Mouse (Mus musculus): Measurements from ENCODE around the gene Olfr765. TPM values are rescaled to one million over a fixed set of nuclear protein-coding genes. Genes with fewer than 3 reads are reported as not detected.
"Not testable (repeated sequence)": the region's sequence is repeated elsewhere in the genome, so short reads cannot be mapped to it uniquely, and the experiment has no call there.

Olfr765 gene
- polyA plus RNA-seq (2015; fragmentation: Nextera tagmentation; extraction: Ambion mirVana) = not detected in 2 replicates

- not testable (repeated sequence) for ATAC-seq (ENCODE audit: borderline replicate concordance, extremely low read depth, low FRiP score, low TSS enrichment); H3K36me3 ChIP-seq; H3K9me3 ChIP-seq; H3K4me2 ChIP-seq; H3K4me3 ChIP-seq; H3K27ac ChIP-seq; H3K4me1 ChIP-seq; H3K27me3 ChIP-seq; H3K9ac ChIP-seq
These were observed at the start of gene Olfr765 for GRCm38 (mm10) chr10:129049898-129050297. Olfr765 (minus strand) TSS chr10:129049998.

- H3K4me3 ChIP-seq = no peak within 1 kb of the TSS
- no peak within 1 kb of the TSS for H3K9ac ChIP-seq
- H3K27ac ChIP-seq = no peak within 1 kb of the TSS
- H3K4me1 ChIP-seq = no peaks in the 10 kb centered on the region
- H3K36me3 ChIP-seq = no peaks in the 10 kb centered on the region
- no peaks in the 10 kb centered on the region for H3K9me3 ChIP-seq
- H3K27me3 ChIP-seq = no peaks in the 10 kb centered on the region
- WGBS = 73% methylated on average over 1 of the region's 1 CpGs
- no peak for ATAC-seq (ENCODE audit: borderline replicate concordance, extremely low read depth, low FRiP score, low TSS enrichment)
- H3K4me2 ChIP-seq = no peak within 1 kb of the TSS
These were observed 49.5 kb upstream of the Olfr765 start, which contains the start of gene Olfr768 for GRCm38 (mm10) chr10:129099275-129099674. Olfr768 (minus strand) TSS chr10:129099375.

GRCm38 (mm10) chr10:129082810-129083209 lies 33.0 kb upstream of the Olfr765 start, which contains the start of gene Olfr767:
Olfr767 (minus strand) TSS chr10:129082910.
- not testable (repeated sequence) for H3K9ac ChIP-seq; H3K36me3 ChIP-seq; H3K4me3 ChIP-seq; H3K27me3 ChIP-seq; H3K4me2 ChIP-seq; ATAC-seq (ENCODE audit: borderline replicate concordance, extremely low read depth, low FRiP score, low TSS enrichment); H3K27ac ChIP-seq; H3K9me3 ChIP-seq; H3K4me1 ChIP-seq

- no peaks in the 10 kb centered on the region for H3K27me3 ChIP-seq
- H3K27ac ChIP-seq = no peak within 1 kb of the TSS
- no peak within 1 kb of the TSS for H3K9ac ChIP-seq
- WGBS = 75% methylated on average over 2 of the region's 2 CpGs
- no peaks in the 10 kb centered on the region for H3K4me1 ChIP-seq
- no peaks in the 10 kb centered on the region for H3K36me3 ChIP-seq
- no peaks in the 10 kb centered on the region for H3K9me3 ChIP-seq
- ATAC-seq (ENCODE audit: borderline replicate concordance, extremely low read depth, low FRiP score, low TSS enrichment) = no peak
- H3K4me2 ChIP-seq = no peak within 1 kb of the TSS
- H3K4me3 ChIP-seq = no peak within 1 kb of the TSS
These were observed 19.1 kb upstream of the Olfr765 start, which contains the start of gene Olfr766-ps1 for GRCm38 (mm10) chr10:129068877-129069276. Olfr766-ps1 (minus strand) TSS chr10:129068977.

- H3K4me1 ChIP-seq = no peaks in the 10 kb centered on the region
- H3K9ac ChIP-seq = no peak within 1 kb of the TSS
- 72% methylated on average over 3 of the region's 3 CpGs for WGBS
These were observed 10.0 kb downstream of the Olfr765 start, which contains the start of gene Olfr764-ps1 for GRCm38 (mm10) chr10:129039796-129040195. Olfr764-ps1 (minus strand) TSS chr10:129039896.

GRCm38 (mm10) chr10:129028343-129028742 lies 21.5 kb downstream of the Olfr765 start:
- no peaks in the 10 kb centered on the region for H3K27me3 ChIP-seq
- H3K4me1 ChIP-seq = no peaks in the 10 kb centered on the region
- H3K4me3 ChIP-seq = no peak overlapping the region
- H3K9me3 ChIP-seq = no peaks in the 10 kb centered on the region
- H3K27ac ChIP-seq = no peak overlapping the region
- no peak overlapping the region for H3K4me2 ChIP-seq
- H3K9ac ChIP-seq = no peak overlapping the region
- ATAC-seq (ENCODE audit: borderline replicate concordance, extremely low read depth, low FRiP score, low TSS enrichment) = no peak
- 76% methylated on average over 2 of the region's 2 CpGs for WGBS
- H3K36me3 ChIP-seq = no peaks in the 10 kb centered on the region

More at GRCm38 (mm10) chr10:129039796-129040195, 10.0 kb downstream of the Olfr765 start, which contains the start of gene Olfr764-ps1:
- H3K4me2 ChIP-seq = no peak within 1 kb of the TSS
- ATAC-seq (ENCODE audit: borderline replicate concordance, extremely low read depth, low FRiP score, low TSS enrichment) = no peak
- no peak within 1 kb of the TSS for H3K4me3 ChIP-seq
- no peak within 1 kb of the TSS for H3K27ac ChIP-seq
- no peaks in the 10 kb centered on the region for H3K36me3 ChIP-seq
- no peaks in the 10 kb centered on the region for H3K27me3 ChIP-seq
- no peaks in the 10 kb centered on the region for H3K9me3 ChIP-seq

GRCm38 (mm10) chr10:129026018-129026662 lies 23.7 kb downstream of the Olfr765 start:
- no peak overlapping the region for H3K9ac ChIP-seq
- H3K4me3 ChIP-seq = no peak overlapping the region
- H3K27me3 ChIP-seq = no peaks in the 10 kb centered on the region
- WGBS = 49% methylated on average over 3 of the region's 3 CpGs
- H3K4me2 ChIP-seq = no peak overlapping the region
- no peak overlapping the region for H3K27ac ChIP-seq
- H3K9me3 ChIP-seq = no peaks in the 10 kb centered on the region
- no peak for ATAC-seq (ENCODE audit: borderline replicate concordance, extremely low read depth, low FRiP score, low TSS enrichment)
- no peaks in the 10 kb centered on the region for H3K4me1 ChIP-seq
- H3K36me3 ChIP-seq = no peaks in the 10 kb centered on the region

- Histone ChIP-seq H3K4me2 (no peak overlapping the region), H3K4me1 (no peaks in the 10 kb centered on the region), H3K9me3 (no peaks in the 10 kb centered on the region), H3K9ac (no peak overlapping the region), H3K27me3 (no peaks in the 10 kb centered on the region), H3K4me3 (no peak overlapping the region), H3K27ac (no peak overlapping the region), H3K36me3 (no peaks in the 10 kb centered on the region)
- ATAC-seq (ENCODE audit: borderline replicate concordance, extremely low read depth, low FRiP score, low TSS enrichment) = no peak
These were observed 26.5 kb downstream of the Olfr765 start for GRCm38 (mm10) chr10:129023319-129023718.

GRCm38 (mm10) chr10:129014477-129014876 lies 35.3 kb downstream of the Olfr765 start:
- Histone ChIP-seq H3K4me2 (no peak overlapping the region), H3K4me3 (no peak overlapping the region), H3K9ac (no peak overlapping the region)

GRCm38 (mm10) chr10:129011511-129011910 lies 38.3 kb downstream of the Olfr765 start:
- H3K4me2 ChIP-seq, H3K9me3 ChIP-seq, H3K36me3 ChIP-seq, H3K4me3 ChIP-seq, H3K9ac ChIP-seq, H3K4me1 ChIP-seq, H3K27ac ChIP-seq, H3K27me3 ChIP-seq: not testable (repeated sequence)
- 53% methylated on average over 2 of the region's 5 CpGs for WGBS
- peak; percentile 53 for ATAC-seq (ENCODE audit: borderline replicate concordance, extremely low read depth, low FRiP score, low TSS enrichment)

More at GRCm38 (mm10) chr10:129014477-129014876, 35.3 kb downstream of the Olfr765 start:
- Histone ChIP-seq H3K27me3 (no peaks in the 10 kb centered on the region), H3K9me3 (no peaks in the 10 kb centered on the region), H3K4me1 (no peaks in the 10 kb centered on the region), H3K36me3 (no peaks in the 10 kb centered on the region), H3K27ac (no peak overlapping the region)
- ATAC-seq (ENCODE audit: borderline replicate concordance, extremely low read depth, low FRiP score, low TSS enrichment) = no peak

- ATAC-seq (ENCODE audit: borderline replicate concordance, extremely low read depth, low FRiP score, low TSS enrichment) = no peak
- WGBS = 65% methylated on average over 2 of the region's 2 CpGs
These were observed 39.4 kb downstream of the Olfr765 start, which contains the start of gene Olfr763 for GRCm38 (mm10) chr10:129010288-129010841. Olfr763 (plus strand) TSS chr10:129010791.

More at GRCm38 (mm10) chr10:129010288-129010841, 39.4 kb downstream of the Olfr765 start, which contains the start of gene Olfr763:
- H3K9me3 ChIP-seq = no peaks in the 10 kb centered on the region
- no peak within 1 kb of the TSS for H3K9ac ChIP-seq
- H3K27me3 ChIP-seq = no peaks in the 10 kb centered on the region
- no peaks in the 10 kb centered on the region for H3K4me1 ChIP-seq
- H3K27ac ChIP-seq = no peak within 1 kb of the TSS
- H3K36me3 ChIP-seq = no peaks in the 10 kb centered on the region
- H3K4me2 ChIP-seq = no peak within 1 kb of the TSS
- no peak within 1 kb of the TSS for H3K4me3 ChIP-seq

All from lung, embryonic 15.5 days (tissue).